Mouse (Mus musculus): ENCODE measurements at regions not wholly inside any gene's neighbourhood (a gene's known extent, or its start where the extent isn't known, plus 50 kb on each side); places are given as distances from the start of the nearest gene placed in this dataset.

DNA sequence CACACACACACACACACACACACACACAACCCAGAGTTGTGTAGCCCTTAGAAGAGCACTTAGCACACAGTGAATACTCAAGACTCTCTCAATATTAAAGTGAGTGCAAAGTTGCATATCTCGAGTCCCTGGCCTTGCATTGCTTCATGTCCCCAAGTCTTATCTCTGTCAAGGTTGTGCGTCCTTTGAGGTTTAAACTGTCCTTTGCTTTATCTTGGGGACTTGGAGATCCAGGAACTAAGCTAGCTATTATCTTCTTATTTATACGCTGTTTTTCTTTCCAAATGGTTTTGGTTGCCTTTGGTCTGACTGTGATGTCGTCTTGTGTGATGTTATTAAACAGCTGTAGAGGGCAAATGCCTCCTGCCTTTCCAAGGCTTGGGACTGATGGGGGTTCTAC, 89.2 kb upstream of the Cxcr4 start:
- H3K27ac ChIP-seq (replicated peaks; ENCODE audit: low read depth, low read length) = no peak overlapping the region

GRCm38 (mm10) chr1:128680538-128680937, 88.4 kb upstream of the Cxcr4 start:
- no peak overlapping the region for H3K27ac ChIP-seq (replicated peaks; ENCODE audit: low read depth, low read length)

More for the DNA sequence above, 89.2 kb upstream of the Cxcr4 start:
- H3K4me3 ChIP-seq (ENCODE audit: insufficient read depth, low read depth, low read length) = no peak overlapping the region
- H3K4me1 ChIP-seq (ENCODE audit: control insufficient read depth, insufficient read depth, insufficient read length, low read length) = no peaks in the 10 kb centered on the region

DNA sequence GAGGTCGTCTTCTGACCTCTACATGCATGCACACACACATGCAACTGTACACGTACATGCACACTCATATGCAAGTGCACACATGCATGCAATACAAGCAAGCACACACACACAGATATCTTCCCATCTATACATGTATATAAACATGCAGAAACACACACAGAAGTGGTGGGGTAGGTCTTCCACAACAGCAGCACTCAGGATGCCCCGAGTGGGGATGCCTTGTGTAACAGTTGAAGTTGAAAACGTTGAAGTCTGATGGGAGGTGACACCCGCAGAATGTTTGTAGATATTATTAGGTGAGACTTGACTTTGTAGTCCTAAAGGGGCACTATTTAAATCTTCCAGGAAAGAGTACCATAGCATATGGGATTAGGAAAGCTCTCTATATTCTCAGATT, 87.9 kb upstream of the Cxcr4 start:
- H3K4me1 ChIP-seq (ENCODE audit: control insufficient read depth, insufficient read depth, insufficient read length, low read length) = no peaks in the 10 kb centered on the region
- H3K4me3 ChIP-seq (ENCODE audit: insufficient read depth, low read depth, low read length) = no peak overlapping the region
- no peak overlapping the region for H3K27ac ChIP-seq (replicated peaks; ENCODE audit: low read depth, low read length)

More at GRCm38 (mm10) chr1:128680538-128680937, 88.4 kb upstream of the Cxcr4 start:
- Histone ChIP-seq H3K4me1 (ENCODE audit: control insufficient read depth, insufficient read depth, insufficient read length, low read length) (no peaks in the 10 kb centered on the region), H3K4me3 (ENCODE audit: insufficient read depth, low read depth, low read length) (no peak overlapping the region)

DNA sequence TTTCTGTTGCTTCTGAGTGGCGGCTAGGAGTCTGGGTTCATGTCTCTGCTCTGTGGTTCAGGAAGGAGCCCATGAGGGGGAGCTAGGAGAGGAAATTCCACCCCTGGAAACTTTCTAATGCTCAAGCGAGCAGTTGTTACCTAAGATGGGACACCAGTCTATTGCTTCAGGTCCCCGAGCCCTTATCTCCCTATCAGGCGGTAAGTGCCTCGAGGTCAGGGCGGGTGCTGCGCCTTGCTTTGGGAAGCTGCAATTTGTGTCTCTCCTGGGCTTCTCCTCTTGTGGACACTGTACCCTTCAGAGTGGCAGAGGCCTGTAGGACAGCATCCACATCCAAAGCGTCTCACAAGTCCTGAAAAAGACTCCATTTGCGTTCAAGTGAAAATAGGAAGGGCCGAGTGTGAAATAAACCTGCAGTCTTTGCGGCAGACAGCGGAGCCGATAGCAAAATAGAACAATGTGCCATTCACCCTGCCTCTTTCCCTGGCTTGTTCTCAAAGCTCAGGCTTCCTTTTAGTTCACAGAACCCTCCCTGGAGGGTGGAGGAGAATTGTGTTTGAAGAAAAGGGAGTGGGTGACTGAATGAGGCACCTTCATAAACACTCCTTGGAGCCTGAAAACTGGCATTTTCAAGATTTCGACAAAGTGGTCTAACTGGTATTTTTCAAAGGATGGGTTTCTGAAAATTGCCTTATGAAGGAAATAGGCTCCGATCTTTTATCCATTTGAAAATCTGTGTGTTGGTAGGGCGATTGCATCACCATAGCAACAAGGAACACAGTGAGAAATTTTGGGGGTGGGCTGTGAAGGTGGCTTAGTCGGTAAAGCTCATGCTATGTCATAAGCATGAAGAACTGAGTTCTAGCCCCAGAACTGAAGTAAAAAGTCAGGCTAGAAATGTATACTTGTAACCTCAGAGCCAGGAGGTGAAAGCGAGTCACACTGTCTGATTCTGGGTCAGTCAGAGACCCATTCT, 87.2 kb upstream of the Cxcr4 start:
- H3K4me3 ChIP-seq (ENCODE audit: insufficient read depth, low read depth, low read length) = no peak overlapping the region
- no peak overlapping the region for H3K27ac ChIP-seq (replicated peaks; ENCODE audit: low read depth, low read length)
- H3K4me1 ChIP-seq (ENCODE audit: control insufficient read depth, insufficient read depth, insufficient read length, low read length) = no peaks in the 10 kb centered on the region

- Histone ChIP-seq H3K4me3 (ENCODE audit: insufficient read depth, low read depth, low read length) (no peak overlapping the region), H3K27ac (replicated peaks; ENCODE audit: low read depth, low read length) (no peak overlapping the region), H3K4me1 (ENCODE audit: control insufficient read depth, insufficient read depth, insufficient read length, low read length) (no peaks in the 10 kb centered on the region)
Measured at GRCm38 (mm10) chr1:128675538-128675937, 83.4 kb upstream of the Cxcr4 start.

DNA sequence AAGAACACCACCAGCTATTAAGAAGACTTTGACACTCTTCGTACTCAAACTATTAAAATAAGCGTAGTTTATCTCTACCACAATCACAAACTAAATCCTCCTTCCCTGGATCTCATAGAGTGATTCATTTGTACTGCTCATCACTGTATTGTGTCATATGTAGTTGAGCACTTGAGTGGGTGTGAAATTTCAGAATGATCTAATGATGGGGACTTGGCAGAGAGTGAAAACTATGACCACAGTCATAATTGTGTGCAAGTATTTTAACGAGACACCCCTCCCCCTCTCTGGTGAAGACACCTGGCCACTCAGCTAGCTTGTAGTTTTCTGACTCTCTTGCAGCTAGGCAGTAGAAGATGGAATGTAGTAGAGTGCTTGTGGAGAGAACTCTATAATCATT, 80.2 kb upstream of the Cxcr4 start:
- Histone ChIP-seq H3K4me1 (ENCODE audit: control insufficient read depth, insufficient read depth, insufficient read length, low read length) (no peaks in the 10 kb centered on the region), H3K27ac (replicated peaks; ENCODE audit: low read depth, low read length) (no peak overlapping the region), H3K4me3 (ENCODE audit: insufficient read depth, low read depth, low read length) (no peak overlapping the region)

DNA sequence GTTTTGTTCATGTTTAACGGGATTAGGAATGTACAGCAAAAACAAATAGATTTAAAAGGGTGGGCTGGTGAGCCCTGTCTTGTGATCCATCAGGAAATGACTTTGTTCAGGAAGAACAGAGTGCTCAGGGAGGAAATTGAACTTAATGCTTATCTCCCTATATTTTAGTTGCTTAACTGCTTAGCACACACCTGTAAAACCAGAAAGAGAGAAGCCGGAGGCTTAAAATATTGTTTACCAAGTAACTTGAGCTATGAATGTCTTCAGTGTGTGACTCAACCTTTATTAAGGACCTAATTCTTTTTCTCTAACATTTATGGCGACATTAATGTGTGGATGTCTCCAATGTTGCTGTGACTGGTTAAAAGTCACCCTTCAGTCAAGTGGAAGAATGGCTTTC, 79.4 kb upstream of the Cxcr4 start:
- Histone ChIP-seq H3K4me3 (ENCODE audit: insufficient read depth, low read depth, low read length) (no peak overlapping the region), H3K27ac (replicated peaks; ENCODE audit: low read depth, low read length) (no peak overlapping the region), H3K4me1 (ENCODE audit: control insufficient read depth, insufficient read depth, insufficient read length, low read length) (no peaks in the 10 kb centered on the region)

- no peak overlapping the region for H3K4me3 ChIP-seq (ENCODE audit: insufficient read depth, low read depth, low read length)
- H3K4me1 ChIP-seq (ENCODE audit: control insufficient read depth, insufficient read depth, insufficient read length, low read length) = no peaks in the 10 kb centered on the region
- no peak overlapping the region for H3K27ac ChIP-seq (replicated peaks; ENCODE audit: low read depth, low read length)
Measured at GRCm38 (mm10) chr1:128671016-128671415, 78.9 kb upstream of the Cxcr4 start.

DNA sequence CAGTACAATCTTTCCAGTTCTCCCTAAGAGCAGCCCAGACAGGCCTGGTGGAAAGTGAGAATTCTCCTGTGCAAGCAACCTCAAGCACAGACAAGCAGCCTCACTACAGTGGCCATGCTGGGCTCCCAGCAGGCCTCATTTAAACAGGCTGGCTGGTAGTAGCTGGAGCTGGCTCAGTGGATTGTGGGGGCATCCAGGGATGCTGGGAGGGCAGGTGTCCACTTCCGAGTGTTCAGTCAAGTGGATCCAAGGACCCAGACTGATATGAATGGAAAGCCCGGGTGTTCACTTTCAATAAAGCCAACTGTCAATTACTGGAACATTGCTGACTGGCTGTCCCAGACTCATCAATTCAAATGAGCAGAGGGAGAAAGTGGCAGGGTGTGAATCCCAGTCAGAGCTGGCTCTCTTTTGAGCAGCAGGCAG, 77.2 kb upstream of the Cxcr4 start:
- H3K4me1 ChIP-seq (ENCODE audit: control insufficient read depth, insufficient read depth, insufficient read length, low read length) = no peaks in the 10 kb centered on the region
- H3K27ac ChIP-seq (replicated peaks; ENCODE audit: low read depth, low read length) = no peak overlapping the region
- H3K4me3 ChIP-seq (ENCODE audit: insufficient read depth, low read depth, low read length) = no peak overlapping the region

DNA sequence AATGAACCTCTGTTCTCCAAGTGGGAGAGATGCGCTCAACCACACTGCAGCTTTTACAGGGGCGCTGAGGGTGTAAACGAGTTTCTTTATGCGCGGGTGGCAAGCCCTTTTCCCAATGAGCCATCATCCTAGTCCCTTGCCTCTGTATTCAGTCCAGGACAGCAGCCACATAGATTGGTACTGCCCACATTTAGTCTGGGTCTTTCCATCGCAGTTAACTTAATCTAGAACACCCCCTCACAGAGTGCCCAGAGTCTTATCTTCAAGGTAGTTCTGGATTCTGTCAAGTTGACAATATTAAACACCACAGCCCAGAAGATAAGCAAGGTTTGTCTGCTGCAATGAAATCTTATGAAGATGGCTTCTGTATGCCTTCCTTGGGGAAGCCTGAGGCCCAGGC, 76.6 kb upstream of the Cxcr4 start:
- Histone ChIP-seq H3K27ac (replicated peaks; ENCODE audit: low read depth, low read length) (no peak overlapping the region), H3K4me3 (ENCODE audit: insufficient read depth, low read depth, low read length) (no peak overlapping the region)

GRCm38 (mm10) chr1:128667121-128667762, 75.1 kb upstream of the Cxcr4 start:
- H3K27ac ChIP-seq (replicated peaks; ENCODE audit: low read depth, low read length) = no peak overlapping the region
- H3K4me3 ChIP-seq (ENCODE audit: insufficient read depth, low read depth, low read length) = no peak overlapping the region
- H3K4me1 ChIP-seq (ENCODE audit: control insufficient read depth, insufficient read depth, insufficient read length, low read length) = no peaks in the 10 kb centered on the region

More for the DNA sequence above, 76.6 kb upstream of the Cxcr4 start:
- no peaks in the 10 kb centered on the region for H3K4me1 ChIP-seq (ENCODE audit: control insufficient read depth, insufficient read depth, insufficient read length, low read length)

DNA sequence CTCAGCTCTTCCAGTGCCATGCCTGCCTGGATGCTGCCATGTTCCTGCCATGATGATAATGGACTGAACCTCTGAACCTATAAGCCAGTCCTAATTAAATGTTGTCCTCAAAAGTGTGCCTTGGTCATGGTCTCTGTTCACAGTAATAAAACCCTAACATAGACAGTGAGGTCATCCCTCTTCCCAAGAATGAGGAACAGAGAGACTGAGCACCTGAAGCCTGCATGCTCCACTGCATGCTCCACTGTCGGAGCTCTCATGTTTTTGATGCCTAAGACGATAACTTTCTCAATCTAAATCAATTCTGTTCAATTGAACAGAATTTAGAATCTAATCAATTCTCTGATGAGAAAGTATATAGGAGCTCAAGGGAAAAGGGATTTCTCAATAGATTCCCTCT, 71.1 kb upstream of the Cxcr4 start:
- Histone ChIP-seq H3K4me1 (ENCODE audit: control insufficient read depth, insufficient read depth, insufficient read length, low read length) (no peaks in the 10 kb centered on the region), H3K4me3 (ENCODE audit: insufficient read depth, low read depth, low read length) (no peak overlapping the region), H3K27ac (replicated peaks; ENCODE audit: low read depth, low read length) (no peak overlapping the region)

DNA sequence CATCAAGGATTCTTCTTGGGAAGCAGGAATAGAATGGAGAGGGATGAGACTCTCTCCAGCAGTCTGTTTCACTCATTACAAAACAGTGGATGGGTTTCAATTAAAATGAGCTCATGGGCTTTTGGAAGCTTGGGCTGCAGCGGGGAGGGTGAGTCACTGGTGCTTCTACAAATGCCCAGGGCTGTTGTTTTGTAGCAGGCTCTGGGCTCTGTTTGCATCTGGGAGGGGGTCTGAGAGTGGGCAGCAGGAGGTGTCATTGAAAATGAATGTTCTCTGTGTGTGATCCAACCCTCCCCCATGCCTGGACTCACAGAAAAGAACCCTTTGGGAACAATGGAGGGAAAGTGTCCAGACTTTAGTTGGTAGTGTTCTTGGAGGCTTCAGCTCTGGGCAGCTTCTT, 67.8 kb upstream of the Cxcr4 start:
- H3K4me3 ChIP-seq (ENCODE audit: insufficient read depth, low read depth, low read length) = no peak overlapping the region
- H3K4me1 ChIP-seq (ENCODE audit: control insufficient read depth, insufficient read depth, insufficient read length, low read length) = no peaks in the 10 kb centered on the region
- no peak overlapping the region for H3K27ac ChIP-seq (replicated peaks; ENCODE audit: low read depth, low read length)

DNA sequence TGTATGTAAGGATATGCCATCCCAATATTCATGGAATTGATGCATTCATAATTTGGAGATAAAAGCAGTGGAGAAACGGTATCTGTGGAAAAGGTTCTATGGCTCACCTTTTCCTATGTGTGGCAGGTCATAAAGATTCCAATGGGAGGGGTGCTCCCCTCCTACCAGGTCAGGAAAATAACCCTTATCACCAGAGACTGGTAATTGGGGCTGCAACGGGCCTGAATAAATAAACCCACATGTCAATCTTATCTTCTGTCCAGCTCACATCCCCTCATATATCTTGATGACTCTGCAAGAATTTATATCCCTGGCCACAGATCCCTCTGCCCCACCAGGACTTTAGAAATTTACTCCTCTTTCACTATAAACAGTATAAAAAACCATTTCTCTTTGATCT, 66.7 kb upstream of the Cxcr4 start:
- no peak overlapping the region for H3K27ac ChIP-seq (replicated peaks; ENCODE audit: low read depth, low read length)
- H3K4me3 ChIP-seq (ENCODE audit: insufficient read depth, low read depth, low read length) = no peak overlapping the region
- no peaks in the 10 kb centered on the region for H3K4me1 ChIP-seq (ENCODE audit: control insufficient read depth, insufficient read depth, insufficient read length, low read length)

DNA sequence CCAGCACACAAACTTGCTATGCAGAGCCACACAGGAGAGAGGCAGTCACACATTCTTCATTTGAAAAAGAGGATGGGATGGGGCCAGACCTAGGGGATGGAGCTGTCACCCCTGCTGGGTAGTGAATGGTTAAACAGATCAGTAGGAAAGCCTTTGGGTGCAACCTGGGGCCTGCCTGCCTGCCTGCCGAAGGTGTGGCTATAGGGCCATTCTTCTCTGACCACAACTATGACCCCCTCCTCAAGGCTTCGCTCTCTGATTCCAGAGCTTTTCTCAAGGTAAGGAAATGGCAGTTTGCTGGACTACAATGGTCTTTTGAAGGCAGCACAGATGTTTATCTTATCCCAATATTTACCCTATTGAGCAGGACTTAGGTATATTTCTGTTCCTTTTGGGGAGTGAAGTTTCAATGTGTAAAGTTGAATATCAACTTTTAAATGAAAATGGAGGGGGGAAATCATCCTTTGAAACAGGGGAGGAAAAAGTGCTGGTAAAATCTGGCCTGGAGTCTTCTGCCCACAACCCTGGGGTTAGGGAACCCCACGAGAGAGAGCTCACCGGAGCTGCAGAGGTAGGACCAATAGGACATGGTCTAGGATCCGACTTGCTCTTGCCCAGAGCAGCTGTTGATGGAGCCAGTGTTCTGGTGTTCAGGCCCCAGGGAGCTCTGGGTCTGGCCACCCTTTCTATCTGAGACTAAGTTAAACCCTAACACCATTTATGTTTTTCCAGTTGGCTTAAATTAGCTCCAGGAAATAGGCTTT, 62.2 kb upstream of the Cxcr4 start:
- H3K4me1 ChIP-seq (ENCODE audit: control insufficient read depth, insufficient read depth, insufficient read length, low read length) = no peaks in the 10 kb centered on the region
- H3K4me3 ChIP-seq (ENCODE audit: insufficient read depth, low read depth, low read length) = no peak overlapping the region

More for the DNA sequence above, 62.2 kb upstream of the Cxcr4 start:
- no peak overlapping the region for H3K27ac ChIP-seq (replicated peaks; ENCODE audit: low read depth, low read length)

All from brown adipose tissue, adult 24 weeks (tissue).